Mouse (Mus musculus): ENCODE measurements around the gene Cat. TPM values are rescaled to one million over a fixed set of nuclear protein-coding genes. Genes with fewer than 3 reads are reported as not detected.

Gene Cat
- polyA plus RNA-seq, 1 experiment from 2014 or later: 127 TPM

GRCm38 (mm10) chr2:103466272-103466671 lies 18.7 kb downstream of the Cat start:
- H3K27ac ChIP-seq (ENCODE audit: low read depth, low read length): no peak overlapping the region
- 89% methylated on average over 3 of the region's 3 CpGs for WGBS
- no peak overlapping the region for H3K4me3 ChIP-seq (ENCODE audit: low read depth, low read length)
- no peak overlapping the region for H3K4me2 ChIP-seq (ENCODE audit: low read depth)
- H3K9me3 ChIP-seq (ENCODE audit: control insufficient read depth, low read length): no peaks in the 10 kb centered on the region
- ATAC-seq (ENCODE audit: insufficient read depth, low FRiP score, low TSS enrichment): no peak
- H3K27me3 ChIP-seq (ENCODE audit: control insufficient read depth, insufficient read depth, low read length): no peaks in the 10 kb centered on the region
- DNase-seq (ENCODE audit: low spot score): no peak
- H3K36me3 ChIP-seq (ENCODE audit: control insufficient read depth, insufficient read depth, low read length): peaks cover 8% of the 10 kb centered on the region
- no peaks in the 10 kb centered on the region for H3K4me1 ChIP-seq (ENCODE audit: control insufficient read depth, insufficient read depth, low read length)
- H3K9ac ChIP-seq (ENCODE audit: low read length): no peak overlapping the region

GRCm38 (mm10) chr2:103465429-103465828 lies 19.5 kb downstream of the Cat start:
- Histone ChIP-seq H3K27me3 (ENCODE audit: control insufficient read depth, insufficient read depth, low read length) (no peaks in the 10 kb centered on the region), H3K36me3 (ENCODE audit: control insufficient read depth, insufficient read depth, low read length) (peaks cover 5% of the 10 kb centered on the region), H3K4me3 (ENCODE audit: low read depth, low read length) (no peak overlapping the region), H3K4me2 (ENCODE audit: low read depth) (no peak overlapping the region), H3K4me1 (ENCODE audit: control insufficient read depth, insufficient read depth, low read length) (no peaks in the 10 kb centered on the region), H3K27ac (ENCODE audit: low read depth, low read length) (no peak overlapping the region), H3K9ac (ENCODE audit: low read length) (no peak overlapping the region), H3K9me3 (ENCODE audit: control insufficient read depth, low read length) (no peaks in the 10 kb centered on the region)
- DNase-seq (ENCODE audit: low spot score) (no peak), ATAC-seq (ENCODE audit: insufficient read depth, low FRiP score, low TSS enrichment) (no peak)
- WGBS: 94% methylated on average over 11 of the region's 11 CpGs

GRCm38 (mm10) chr2:103464524-103464923 lies 20.4 kb downstream of the Cat start:
- no peaks in the 10 kb centered on the region for H3K4me1 ChIP-seq (ENCODE audit: control insufficient read depth, insufficient read depth, low read length)
- no peaks in the 10 kb centered on the region for H3K9me3 ChIP-seq (ENCODE audit: control insufficient read depth, low read length)
- DNase-seq (ENCODE audit: low spot score) (no peak), ATAC-seq (ENCODE audit: insufficient read depth, low FRiP score, low TSS enrichment) (no peak)
- peaks cover 7% of the 10 kb centered on the region for H3K36me3 ChIP-seq (ENCODE audit: control insufficient read depth, insufficient read depth, low read length)
- no peak overlapping the region for H3K4me3 ChIP-seq (ENCODE audit: low read depth, low read length)
- no peak overlapping the region for H3K4me2 ChIP-seq (ENCODE audit: low read depth)
- H3K9ac ChIP-seq (ENCODE audit: low read length): no peak overlapping the region
- WGBS: 97% methylated on average over 8 of the region's 8 CpGs
- no peak overlapping the region for H3K27ac ChIP-seq (ENCODE audit: low read depth, low read length)
- H3K27me3 ChIP-seq (ENCODE audit: control insufficient read depth, insufficient read depth, low read length): no peaks in the 10 kb centered on the region

- no peak for ATAC-seq (ENCODE audit: insufficient read depth, low FRiP score, low TSS enrichment)
Measured at GRCm38 (mm10) chr2:103462746-103463145, 22.2 kb downstream of the Cat start.

GRCm38 (mm10) chr2:103461743-103462142 lies 23.2 kb downstream of the Cat start:
- H3K36me3 ChIP-seq (ENCODE audit: control insufficient read depth, insufficient read depth, low read length): peaks cover 7% of the 10 kb centered on the region
- no peak overlapping the region for H3K4me3 ChIP-seq (ENCODE audit: low read depth, low read length)
- H3K9me3 ChIP-seq (ENCODE audit: control insufficient read depth, low read length): no peaks in the 10 kb centered on the region
- no peaks in the 10 kb centered on the region for H3K27me3 ChIP-seq (ENCODE audit: control insufficient read depth, insufficient read depth, low read length)
- H3K4me2 ChIP-seq (ENCODE audit: low read depth): no peak overlapping the region
- ATAC-seq (ENCODE audit: insufficient read depth, low FRiP score, low TSS enrichment) (no peak), DNase-seq (ENCODE audit: low spot score) (no peak)
- 45% methylated on average over 9 of the region's 9 CpGs for WGBS
- no peak overlapping the region for H3K27ac ChIP-seq (ENCODE audit: low read depth, low read length)
- no peak overlapping the region for H3K9ac ChIP-seq (ENCODE audit: low read length)
- H3K4me1 ChIP-seq (ENCODE audit: control insufficient read depth, insufficient read depth, low read length): no peaks in the 10 kb centered on the region

More at GRCm38 (mm10) chr2:103462746-103463145, 22.2 kb downstream of the Cat start:
- H3K36me3 ChIP-seq (ENCODE audit: control insufficient read depth, insufficient read depth, low read length): peaks cover 7% of the 10 kb centered on the region
- no peak for DNase-seq (ENCODE audit: low spot score)
- no peak overlapping the region for H3K27ac ChIP-seq (ENCODE audit: low read depth, low read length)
- WGBS: 96% methylated on average over 5 of the region's 5 CpGs
- no peak overlapping the region for H3K4me3 ChIP-seq (ENCODE audit: low read depth, low read length)
- H3K9me3 ChIP-seq (ENCODE audit: control insufficient read depth, low read length): no peaks in the 10 kb centered on the region
- H3K4me1 ChIP-seq (ENCODE audit: control insufficient read depth, insufficient read depth, low read length): no peaks in the 10 kb centered on the region
- no peaks in the 10 kb centered on the region for H3K27me3 ChIP-seq (ENCODE audit: control insufficient read depth, insufficient read depth, low read length)
- no peak overlapping the region for H3K4me2 ChIP-seq (ENCODE audit: low read depth)
- H3K9ac ChIP-seq (ENCODE audit: low read length): no peak overlapping the region

- Histone ChIP-seq H3K4me3 (ENCODE audit: low read depth, low read length) (no peak overlapping the region), H3K27me3 (ENCODE audit: control insufficient read depth, insufficient read depth, low read length) (no peaks in the 10 kb centered on the region), H3K36me3 (ENCODE audit: control insufficient read depth, insufficient read depth, low read length) (peaks cover 10% of the 10 kb centered on the region), H3K4me2 (ENCODE audit: low read depth) (no peak overlapping the region), H3K27ac (ENCODE audit: low read depth, low read length) (no peak overlapping the region), H3K9me3 (ENCODE audit: control insufficient read depth, low read length) (no peaks in the 10 kb centered on the region), H3K4me1 (ENCODE audit: control insufficient read depth, insufficient read depth, low read length) (no peaks in the 10 kb centered on the region), H3K9ac (ENCODE audit: low read length) (no peak overlapping the region)
- DNase-seq (ENCODE audit: low spot score): no peak
- no peak for ATAC-seq (ENCODE audit: insufficient read depth, low FRiP score, low TSS enrichment)
- 69% methylated on average over 8 of the region's 8 CpGs for WGBS
Measured at GRCm38 (mm10) chr2:103461210-103461609, 23.8 kb downstream of the Cat start.

- Histone ChIP-seq H3K9me3 (ENCODE audit: control insufficient read depth, low read length) (no peaks in the 10 kb centered on the region), H3K4me2 (ENCODE audit: low read depth) (no peak overlapping the region), H3K36me3 (ENCODE audit: control insufficient read depth, insufficient read depth, low read length) (peaks cover 15% of the 10 kb centered on the region), H3K4me3 (ENCODE audit: low read depth, low read length) (no peak overlapping the region), H3K27me3 (ENCODE audit: control insufficient read depth, insufficient read depth, low read length) (no peaks in the 10 kb centered on the region), H3K4me1 (ENCODE audit: control insufficient read depth, insufficient read depth, low read length) (no peaks in the 10 kb centered on the region), H3K9ac (ENCODE audit: low read length) (no peak overlapping the region), H3K27ac (ENCODE audit: low read depth, low read length) (no peak overlapping the region)
- DNase-seq (ENCODE audit: low spot score) (no peak), ATAC-seq (ENCODE audit: insufficient read depth, low FRiP score, low TSS enrichment) (no peak)
- WGBS: 95% methylated on average over 10 of the region's 10 CpGs
Measured at GRCm38 (mm10) chr2:103459069-103459468, 25.9 kb downstream of the Cat start.

GRCm38 (mm10) chr2:103457628-103458027 lies 27.3 kb downstream of the Cat start:
- Histone ChIP-seq H3K36me3 (ENCODE audit: control insufficient read depth, insufficient read depth, low read length) (peaks cover 12% of the 10 kb centered on the region), H3K27ac (ENCODE audit: low read depth, low read length) (no peak overlapping the region), H3K9me3 (ENCODE audit: control insufficient read depth, low read length) (no peaks in the 10 kb centered on the region), H3K27me3 (ENCODE audit: control insufficient read depth, insufficient read depth, low read length) (no peaks in the 10 kb centered on the region), H3K4me1 (ENCODE audit: control insufficient read depth, insufficient read depth, low read length) (no peaks in the 10 kb centered on the region), H3K4me2 (ENCODE audit: low read depth) (no peak overlapping the region), H3K4me3 (ENCODE audit: low read depth, low read length) (no peak overlapping the region), H3K9ac (ENCODE audit: low read length) (no peak overlapping the region)
- DNase-seq (ENCODE audit: low spot score) (no peak), ATAC-seq (ENCODE audit: insufficient read depth, low FRiP score, low TSS enrichment) (no peak)
- WGBS: 94% methylated on average over 7 of the region's 7 CpGs

GRCm38 (mm10) chr2:103457048-103457447 lies 27.9 kb downstream of the Cat start:
- Histone ChIP-seq H3K9ac (ENCODE audit: low read length) (no peak overlapping the region), H3K4me1 (ENCODE audit: control insufficient read depth, insufficient read depth, low read length) (no peaks in the 10 kb centered on the region), H3K27me3 (ENCODE audit: control insufficient read depth, insufficient read depth, low read length) (no peaks in the 10 kb centered on the region), H3K4me3 (ENCODE audit: low read depth, low read length) (no peak overlapping the region), H3K4me2 (ENCODE audit: low read depth) (no peak overlapping the region), H3K27ac (ENCODE audit: low read depth, low read length) (no peak overlapping the region), H3K9me3 (ENCODE audit: control insufficient read depth, low read length) (no peaks in the 10 kb centered on the region), H3K36me3 (ENCODE audit: control insufficient read depth, insufficient read depth, low read length) (peaks cover 11% of the 10 kb centered on the region)
- no peak for ATAC-seq (ENCODE audit: insufficient read depth, low FRiP score, low TSS enrichment)
- no peak for DNase-seq (ENCODE audit: low spot score)
- 84% methylated on average over 5 of the region's 5 CpGs for WGBS

Data from neural tube, embryonic 11.5 days (tissue).